Mouse (Mus musculus): ENCODE results near the gene Ccsap. TPM values are rescaled to one million over a fixed set of nuclear protein-coding genes. Genes with fewer than 3 reads are reported as not detected.

The Ccsap gene
- polyA plus RNA-seq (2012; rRNA removed) = 19.6 and 23.5 TPM in 2 replicates

- no peaks in the 10 kb centered on the region for H3K27me3 ChIP-seq (ENCODE audit: control insufficient read depth, insufficient read depth, low read length)
- peak within 1 kb of the TSS; percentile 98 for H3K27ac ChIP-seq (ENCODE audit: insufficient read depth, low read length)
- TF ChIP-seq CTCF (IDR thresholded peaks at IDR 0.05; ENCODE audit: borderline replicate concordance, insufficient read depth, low read depth, low read length) (no peak), POLR2A (IDR thresholded peaks at IDR 0.05; ENCODE audit: borderline replicate concordance, insufficient read depth, low read length) (peak; percentile 92; the same call in 1 of the 2 replicates)
- WGBS = under 1% methylated on average over 48 of the region's 48 CpGs
- peak; percentile 70 to 82 for DNase-seq
- H3K4me1 ChIP-seq (ENCODE audit: control insufficient read depth, insufficient read depth, low read length) = peaks cover 6% of the 10 kb centered on the region; the same call in 1 of the 2 replicates
- peak within 1 kb of the TSS; percentile 99 for H3K4me3 ChIP-seq (replicated peaks; ENCODE audit: insufficient read depth, low read depth, low read length)
These were observed at the start of gene Ccsap for GRCm38 (mm10) chr8:123859648-123860259. TSS of gene Ccsap (minus strand) at chr8:123860209.

GRCm38 (mm10) chr8:123907604-123908003 is 47.6 kb upstream of the Ccsap start:
- WGBS = 87% methylated on average over 6 of the region's 6 CpGs
- Histone ChIP-seq H3K4me3 (replicated peaks; ENCODE audit: insufficient read depth, low read depth, low read length) (no peak overlapping the region), H3K4me1 (ENCODE audit: control insufficient read depth, insufficient read depth, low read length) (no peaks in the 10 kb centered on the region), H3K27ac (ENCODE audit: insufficient read depth, low read length) (no peak overlapping the region), H3K27me3 (ENCODE audit: control insufficient read depth, insufficient read depth, low read length) (no peaks in the 10 kb centered on the region)
- TF ChIP-seq CTCF (IDR thresholded peaks at IDR 0.05; ENCODE audit: borderline replicate concordance, insufficient read depth, low read depth, low read length) (no peak), POLR2A (IDR thresholded peaks at IDR 0.05; ENCODE audit: borderline replicate concordance, insufficient read depth, low read length) (no peak)
- no peak for DNase-seq

GRCm38 (mm10) chr8:123902653-123903052 is 42.6 kb upstream of the Ccsap start:
- no peak for DNase-seq
- WGBS = 82% methylated on average over 7 of the region's 7 CpGs
- TF ChIP-seq POLR2A (IDR thresholded peaks at IDR 0.05; ENCODE audit: borderline replicate concordance, insufficient read depth, low read length) = no peak
- TF ChIP-seq CTCF (IDR thresholded peaks at IDR 0.05; ENCODE audit: borderline replicate concordance, insufficient read depth, low read depth, low read length) = no peak
- no peak overlapping the region for H3K27ac ChIP-seq (ENCODE audit: insufficient read depth, low read length)
- H3K4me1 ChIP-seq (ENCODE audit: control insufficient read depth, insufficient read depth, low read length) = peaks cover 13% of the 10 kb centered on the region
- no peaks in the 10 kb centered on the region for H3K27me3 ChIP-seq (ENCODE audit: control insufficient read depth, insufficient read depth, low read length)
- no peak overlapping the region for H3K4me3 ChIP-seq (replicated peaks; ENCODE audit: insufficient read depth, low read depth, low read length)

- no peak overlapping the region for H3K4me3 ChIP-seq (replicated peaks; ENCODE audit: insufficient read depth, low read depth, low read length)
- 84% methylated on average over 7 of the region's 7 CpGs for WGBS
- no peak for DNase-seq
- peaks cover 34% of the 10 kb centered on the region for H3K4me1 ChIP-seq (ENCODE audit: control insufficient read depth, insufficient read depth, low read length)
- TF ChIP-seq POLR2A (IDR thresholded peaks at IDR 0.05; ENCODE audit: borderline replicate concordance, insufficient read depth, low read length) = no peak
- no peak for TF ChIP-seq CTCF (IDR thresholded peaks at IDR 0.05; ENCODE audit: borderline replicate concordance, insufficient read depth, low read depth, low read length)
- no peak overlapping the region for H3K27ac ChIP-seq (ENCODE audit: insufficient read depth, low read length)
- H3K27me3 ChIP-seq (ENCODE audit: control insufficient read depth, insufficient read depth, low read length) = no peaks in the 10 kb centered on the region
These were observed 39.4 kb upstream of the Ccsap start for GRCm38 (mm10) chr8:123899366-123899765.

- peak; percentile 45 to 59 for DNase-seq
- Histone ChIP-seq H3K4me1 (ENCODE audit: control insufficient read depth, insufficient read depth, low read length) (peaks cover 34% of the 10 kb centered on the region), H3K27ac (ENCODE audit: insufficient read depth, low read length) (peak overlapping the region; percentile 50), H3K27me3 (ENCODE audit: control insufficient read depth, insufficient read depth, low read length) (no peaks in the 10 kb centered on the region), H3K4me3 (replicated peaks; ENCODE audit: insufficient read depth, low read depth, low read length) (no peak overlapping the region)
- WGBS = 23% methylated on average over 5 of the region's 5 CpGs
- peak; percentile 30; the same call in 1 of the 2 replicates for TF ChIP-seq CTCF (IDR thresholded peaks at IDR 0.05; ENCODE audit: borderline replicate concordance, insufficient read depth, low read depth, low read length)
- TF ChIP-seq POLR2A (IDR thresholded peaks at IDR 0.05; ENCODE audit: borderline replicate concordance, insufficient read depth, low read length) = no peak
These were observed 38.6 kb upstream of the Ccsap start for GRCm38 (mm10) chr8:123898576-123898975.

DNA sequence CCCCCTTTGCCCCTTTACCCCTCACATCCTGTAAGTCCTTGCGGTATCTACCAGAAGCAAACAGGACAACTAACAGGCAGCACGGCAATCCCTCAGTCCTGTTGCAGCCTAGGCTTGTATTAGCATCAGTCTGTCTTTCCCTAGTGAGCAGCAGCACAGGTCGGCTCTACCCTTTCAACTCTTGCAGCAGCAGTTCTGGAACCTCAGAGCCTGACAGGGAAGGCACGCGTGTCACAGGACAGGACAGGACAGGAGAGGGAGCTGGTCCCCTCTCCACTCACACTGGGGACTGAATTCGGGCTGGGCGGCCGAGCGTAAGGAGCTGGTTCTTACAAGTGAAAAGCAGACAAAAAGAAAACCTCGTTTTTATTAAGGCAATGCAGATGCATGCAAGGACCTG is 36.8 kb upstream of the Ccsap start:
- TF ChIP-seq CTCF (IDR thresholded peaks at IDR 0.05; ENCODE audit: borderline replicate concordance, insufficient read depth, low read depth, low read length) = no peak
- no peak for TF ChIP-seq POLR2A (IDR thresholded peaks at IDR 0.05; ENCODE audit: borderline replicate concordance, insufficient read depth, low read length)
- Histone ChIP-seq H3K4me3 (replicated peaks; ENCODE audit: insufficient read depth, low read depth, low read length) (no peak overlapping the region), H3K4me1 (ENCODE audit: control insufficient read depth, insufficient read depth, low read length) (peaks cover 37% of the 10 kb centered on the region), H3K27me3 (ENCODE audit: control insufficient read depth, insufficient read depth, low read length) (no peaks in the 10 kb centered on the region), H3K27ac (ENCODE audit: insufficient read depth, low read length) (no peak overlapping the region)
- no peak for DNase-seq
- WGBS = 75% methylated on average over 10 of the region's 10 CpGs

DNA sequence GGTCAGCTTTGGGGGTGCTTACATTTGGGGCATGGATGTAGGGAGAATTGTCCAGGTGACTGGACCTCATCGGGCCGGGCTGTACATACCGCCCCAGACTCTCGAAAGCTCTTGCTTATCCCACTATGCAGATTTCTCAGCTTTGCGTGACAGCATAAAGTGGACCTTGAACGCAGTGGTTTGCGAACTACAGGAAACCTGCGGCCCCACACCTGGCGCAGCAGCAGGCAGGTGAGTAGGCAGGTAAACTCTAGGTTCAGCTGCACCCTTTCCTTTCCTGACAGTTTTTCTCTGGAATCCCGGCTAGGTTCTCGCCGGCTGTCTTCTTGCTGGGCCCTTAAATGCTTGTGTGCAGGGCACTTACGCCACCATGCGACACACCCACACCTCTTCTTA is 36.4 kb upstream of the Ccsap start:
- TF ChIP-seq POLR2A (IDR thresholded peaks at IDR 0.05; ENCODE audit: borderline replicate concordance, insufficient read depth, low read length) = no peak
- no peak for TF ChIP-seq CTCF (IDR thresholded peaks at IDR 0.05; ENCODE audit: borderline replicate concordance, insufficient read depth, low read depth, low read length)
- DNase-seq = peak in 1 of 2 experiments; percentile 25
- Histone ChIP-seq H3K4me3 (replicated peaks; ENCODE audit: insufficient read depth, low read depth, low read length) (no peak overlapping the region), H3K27me3 (ENCODE audit: control insufficient read depth, insufficient read depth, low read length) (no peaks in the 10 kb centered on the region), H3K4me1 (ENCODE audit: control insufficient read depth, insufficient read depth, low read length) (peaks cover 37% of the 10 kb centered on the region), H3K27ac (ENCODE audit: insufficient read depth, low read length) (no peak overlapping the region)
- WGBS = 83% methylated on average over 14 of the region's 14 CpGs

DNA sequence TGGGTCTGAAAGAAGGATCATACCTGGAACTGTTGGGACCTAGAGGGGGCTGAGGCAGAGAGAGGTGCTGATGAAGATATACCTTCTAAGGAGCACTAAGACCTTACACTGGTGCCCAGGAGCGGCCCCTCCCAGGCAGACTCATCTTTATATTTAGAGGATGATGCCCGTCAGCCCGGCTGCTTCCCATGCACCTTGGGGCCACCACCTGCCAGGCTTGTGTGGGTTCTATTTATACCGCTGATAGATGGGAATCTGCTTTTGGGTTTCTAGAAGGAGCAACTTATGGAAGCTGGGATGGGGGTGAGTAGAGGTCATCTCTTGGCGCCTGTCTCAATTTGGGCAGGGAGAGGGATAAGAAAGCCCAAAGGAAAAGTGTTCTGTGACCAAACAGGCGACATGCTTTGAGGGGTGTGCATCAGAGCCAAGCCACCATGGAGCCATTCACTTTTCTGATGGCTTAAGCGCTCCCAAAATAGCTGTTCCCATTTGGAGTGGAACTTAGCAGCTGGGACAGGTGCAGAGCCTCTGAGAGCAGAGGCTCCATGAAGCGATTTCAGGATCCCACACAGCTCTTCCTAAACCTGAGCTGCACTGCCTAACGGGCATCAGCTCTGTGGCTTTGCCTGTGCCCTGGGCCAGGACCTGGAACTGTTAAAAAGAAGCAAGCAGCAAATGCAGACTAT is 35.8 kb upstream of the Ccsap start:
- DNase-seq = peak; percentile 50 to 66
- WGBS = 18% methylated on average over 9 of the region's 9 CpGs
- no peak for TF ChIP-seq POLR2A (IDR thresholded peaks at IDR 0.05; ENCODE audit: borderline replicate concordance, insufficient read depth, low read length)
- no peak for TF ChIP-seq CTCF (IDR thresholded peaks at IDR 0.05; ENCODE audit: borderline replicate concordance, insufficient read depth, low read depth, low read length)
- peak overlapping the region; percentile 36 for H3K27ac ChIP-seq (ENCODE audit: insufficient read depth, low read length)
- no peak overlapping the region for H3K4me3 ChIP-seq (replicated peaks; ENCODE audit: insufficient read depth, low read depth, low read length)
- peaks cover 37% of the 10 kb centered on the region for H3K4me1 ChIP-seq (ENCODE audit: control insufficient read depth, insufficient read depth, low read length)
- no peaks in the 10 kb centered on the region for H3K27me3 ChIP-seq (ENCODE audit: control insufficient read depth, insufficient read depth, low read length)

All from cerebellum, adult 2 months (tissue).